Mouse (Mus musculus) ES-Bruce4 (cell line): ENCODE data around the gene Fto. TPM values are rescaled to one million over a fixed set of nuclear protein-coding genes. Genes with fewer than 3 reads are reported as not detected.

Experiments used
- H3K27ac ChIP-seq: 2 replicates; pipeline ENCODE4 v1.5.1; 2012; ENCODE audit warnings: low read length, inconsistent platforms; ENCODE audit not compliant: insufficient read depth
- H3K27me3 ChIP-seq: 2 replicates; pipeline ENCODE4 v1.6.1; 2012; ENCODE audit warnings: mild to moderate bottlenecking, low read length, inconsistent platforms; ENCODE audit not compliant: control insufficient read depth, poor library complexity, insufficient read depth, severe bottlenecking
- H3K36me3 ChIP-seq: 2 replicates; pipeline ENCODE4 v1.6.1; 2012; ENCODE audit warnings: inconsistent platforms, mild to moderate bottlenecking, low read length, moderate library complexity; ENCODE audit not compliant: control insufficient read depth, poor library complexity, insufficient read depth, severe bottlenecking
- H3K4me1 ChIP-seq: one replicate; pipeline ENCODE4 v1.8.1; 2011; ENCODE audit warnings: low read length; ENCODE audit not compliant: control insufficient read depth, insufficient read depth
- H3K4me3 ChIP-seq: 2 replicates; pipeline ENCODE4 v1.5.1; 2011; ENCODE audit warnings: low read depth, mild to moderate bottlenecking, low read length
- H3K9ac ChIP-seq: 2 replicates; pipeline ENCODE4 v1.6.1; 2012; ENCODE audit warnings: low read depth, mild to moderate bottlenecking, inconsistent platforms; ENCODE audit not compliant: poor library complexity, severe bottlenecking
- H3K9me3 ChIP-seq: replicated peaks from 2 replicates; pipeline ENCODE4 v1.6.1; 2012; ENCODE audit warnings: mild to moderate bottlenecking, low read length, inconsistent platforms; ENCODE audit not compliant: control insufficient read depth, poor library complexity, insufficient read depth, severe bottlenecking
- CTCF ChIP-seq: IDR thresholded peaks from one replicate; pipeline ENCODE4 v1.8.1; 2011; ENCODE audit warnings: low read depth, low read length
- EP300 ChIP-seq: IDR thresholded peaks from 2 replicates; pipeline ENCODE4 v1.6.1; 2011; ENCODE audit warnings: low read depth, low read length; ENCODE audit not compliant: insufficient read depth
- POLR2A ChIP-seq: IDR thresholded peaks from one replicate; pipeline ENCODE4 v1.8.1; 2011; ENCODE audit warnings: low read length; ENCODE audit not compliant: insufficient read depth
- polyA plus RNA-seq: library from polyadenylated mRNA; stranded (reverse); fragments of >200 nt; gene quantifications from 2 replicates; pipeline ENCODE4 v1.2.4, GENCODE M21; 2011; ENCODE audit warnings: low read depth; ENCODE audit not compliant: missing spikeins, insufficient read depth, insufficient read length

The Fto gene
- polyA plus RNA-seq, 1 experiment = 61.2 TPM

GRCm38 (mm10) chr8:91407880-91408279 lies 94.6 kb downstream of the Fto start:
- Histone ChIP-seq H3K9me3 (no peaks in the 10 kb centered on the region), H3K4me3 (no peak overlapping the region), H3K9ac (no peak overlapping the region), H3K27me3 (no peaks in the 10 kb centered on the region), H3K4me1 (no peaks in the 10 kb centered on the region), H3K36me3 (no peaks in the 10 kb centered on the region), H3K27ac (no peak overlapping the region)
- TF ChIP-seq POLR2A (no peak), EP300 (no peak), CTCF (no peak)

DNA sequence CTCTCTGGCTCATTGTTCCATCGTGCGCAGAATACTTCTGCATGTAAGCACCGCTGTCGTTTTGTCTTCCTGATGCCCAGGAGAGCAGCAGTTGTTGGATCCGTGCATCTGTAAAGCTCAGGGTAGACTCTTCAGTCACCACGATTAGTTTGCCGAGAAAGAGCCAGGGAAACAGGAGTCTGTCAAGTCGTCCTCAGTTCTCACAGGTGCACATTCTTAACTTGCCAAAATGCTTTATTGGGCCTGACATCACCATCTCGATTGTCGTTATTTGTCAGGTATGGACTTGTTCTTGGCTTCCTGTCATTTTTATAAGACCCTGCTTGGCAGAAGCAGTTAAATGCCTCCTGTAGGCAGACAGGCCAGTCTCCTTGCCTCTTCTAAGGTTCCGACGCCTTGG lies 96.7 kb downstream of the Fto start:
- TF ChIP-seq POLR2A = no peak
- TF ChIP-seq EP300 = no peak
- no peak for TF ChIP-seq CTCF
- Histone ChIP-seq H3K9me3 (no peaks in the 10 kb centered on the region), H3K27ac (no peak overlapping the region), H3K27me3 (no peaks in the 10 kb centered on the region), H3K4me1 (no peaks in the 10 kb centered on the region), H3K9ac (no peak overlapping the region), H3K4me3 (no peak overlapping the region), H3K36me3 (no peaks in the 10 kb centered on the region)

GRCm38 (mm10) chr8:91424491-91425074 lies 111.3 kb downstream of the Fto start:
- Histone ChIP-seq H3K4me3 (no peak overlapping the region), H3K27me3 (no peaks in the 10 kb centered on the region), H3K27ac (no peak overlapping the region), H3K9me3 (peaks cover 6% of the 10 kb centered on the region), H3K9ac (no peak overlapping the region), H3K4me1 (no peaks in the 10 kb centered on the region), H3K36me3 (peaks cover 5% of the 10 kb centered on the region; the same call in 1 of the 2 replicates)
- TF ChIP-seq POLR2A (no peak), EP300 (no peak), CTCF (no peak)

DNA sequence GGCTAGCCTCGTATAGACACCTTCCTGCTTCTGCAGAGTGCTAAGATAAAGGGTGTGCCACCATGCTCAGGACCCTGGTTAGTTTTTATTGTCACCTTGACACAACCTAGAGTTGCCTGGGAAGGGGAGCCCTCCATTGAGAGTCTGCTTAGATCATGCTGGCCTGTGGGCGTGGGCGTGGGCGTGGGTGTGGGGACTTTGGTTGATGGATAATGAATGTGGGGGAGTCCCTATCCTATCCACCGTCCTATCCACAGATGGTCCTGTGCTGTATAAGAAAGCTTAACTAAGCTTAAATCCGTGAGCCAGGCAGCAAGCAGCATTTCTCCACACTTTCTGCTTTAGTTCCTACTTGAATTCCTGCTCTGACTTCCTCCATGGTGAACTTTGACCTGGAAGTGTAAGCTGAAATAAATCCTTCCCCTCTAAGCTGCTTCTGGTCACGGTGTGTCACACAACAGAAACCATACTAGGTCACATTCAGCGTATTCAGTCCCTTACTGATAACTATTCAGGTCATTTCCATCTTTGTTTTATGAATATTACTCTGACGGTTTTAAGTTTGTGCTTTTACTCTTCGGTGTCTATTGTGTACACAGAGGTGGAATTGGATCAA lies 112.0 kb downstream of the Fto start:
- TF ChIP-seq CTCF (no peak), EP300 (no peak), POLR2A (no peak)
- Histone ChIP-seq H3K27ac (no peak overlapping the region), H3K27me3 (no peaks in the 10 kb centered on the region), H3K4me1 (no peaks in the 10 kb centered on the region), H3K4me3 (no peak overlapping the region), H3K9me3 (peaks cover 14% of the 10 kb centered on the region), H3K36me3 (peaks cover 5% of the 10 kb centered on the region; the same call in 1 of the 2 replicates), H3K9ac (no peak overlapping the region)

DNA sequence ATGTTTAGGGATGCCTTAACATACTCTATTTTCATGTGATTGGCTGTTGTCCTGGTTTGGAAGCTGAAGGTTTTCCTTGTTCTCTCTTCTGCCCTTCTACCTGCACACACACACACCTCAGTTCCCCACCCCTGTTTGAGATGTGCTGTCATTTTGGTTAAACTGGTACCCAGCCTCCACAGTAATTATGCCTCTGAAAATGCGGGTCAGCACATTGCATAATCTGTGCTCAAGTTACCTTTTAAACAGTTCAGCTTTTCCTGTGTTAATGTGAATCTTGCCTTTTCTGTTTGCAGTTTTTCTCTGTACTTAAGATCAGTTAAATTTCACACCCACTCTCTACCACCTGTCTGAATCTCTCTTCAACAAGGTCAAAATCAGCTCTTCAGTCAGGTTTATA lies 113.2 kb downstream of the Fto start:
- H3K9ac ChIP-seq = no peak overlapping the region
- no peaks in the 10 kb centered on the region for H3K4me1 ChIP-seq
- H3K4me3 ChIP-seq = no peak overlapping the region
- H3K27ac ChIP-seq = no peak overlapping the region
- TF ChIP-seq EP300 (no peak), POLR2A (no peak), CTCF (no peak)
- no peaks in the 10 kb centered on the region for H3K27me3 ChIP-seq
- peaks cover 21% of the 10 kb centered on the region for H3K9me3 ChIP-seq
- peaks cover 5% of the 10 kb centered on the region; the same call in 1 of the 2 replicates for H3K36me3 ChIP-seq

GRCm38 (mm10) chr8:91430333-91430940 lies 117.1 kb downstream of the Fto start:
- H3K4me1 ChIP-seq = no peaks in the 10 kb centered on the region
- H3K27me3 ChIP-seq = no peaks in the 10 kb centered on the region
- no peak overlapping the region for H3K27ac ChIP-seq
- H3K36me3 ChIP-seq = no peaks in the 10 kb centered on the region
- H3K4me3 ChIP-seq = no peak overlapping the region
- peaks cover 15% of the 10 kb centered on the region for H3K9me3 ChIP-seq
- no peak for TF ChIP-seq POLR2A
- TF ChIP-seq CTCF = no peak
- TF ChIP-seq EP300 = no peak
- no peak overlapping the region for H3K9ac ChIP-seq
